Mouse (Mus musculus): Measurements from ENCODE around the gene Vmn2r52.
"Not testable (repeated sequence)": the region's sequence is repeated elsewhere in the genome, so short reads cannot be mapped to it uniquely, and the experiment has no call there.

The Vmn2r52 gene

DNA sequence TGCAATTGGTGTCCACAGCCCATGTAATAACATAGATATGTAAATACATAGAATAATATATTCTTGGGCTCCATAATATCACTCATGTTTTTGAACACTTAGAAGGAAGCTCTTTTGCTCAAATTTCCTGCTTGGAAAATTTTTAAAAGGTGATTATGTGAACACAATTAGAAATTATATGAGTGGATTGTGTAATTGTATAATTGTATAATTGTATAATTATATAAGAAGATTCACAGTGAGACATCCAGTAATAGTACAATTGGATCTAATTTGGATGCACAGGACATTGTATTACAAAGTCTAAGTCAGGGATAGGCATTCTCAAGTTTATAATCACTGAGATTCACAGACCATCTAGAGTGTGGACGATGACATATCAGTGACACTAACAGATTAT is at the start of gene Vmn2r52:
TSS of gene Vmn2r52 (minus strand) at position 101 of the 400 bp plus-strand sequence.
- no peak for DNase-seq

DNA sequence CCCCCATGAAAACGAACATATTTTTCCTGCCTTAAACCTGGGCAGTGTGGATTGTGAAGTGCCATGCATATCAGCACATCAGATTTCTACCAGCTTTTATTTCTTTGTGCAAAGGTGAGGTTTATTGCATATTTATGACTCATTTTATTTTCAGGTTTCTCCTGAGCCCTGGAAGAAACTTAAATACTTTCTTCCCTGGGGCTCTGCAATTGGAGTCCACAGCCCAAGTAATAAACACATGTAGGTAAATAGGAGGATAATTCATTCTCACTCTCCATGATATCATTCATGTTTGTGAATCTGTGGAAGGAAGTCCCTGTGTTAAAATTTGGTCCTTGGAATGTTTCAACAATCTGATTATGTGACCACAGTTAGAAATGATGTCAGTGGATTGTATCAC is 70.7 kb downstream of the Vmn2r52 start, which contains the start of gene Vmn2r51:
TSS of gene Vmn2r51 (minus strand) at position 101 of the 400 bp plus-strand sequence.
- DNase-seq: not testable (repeated sequence)
